Mouse (Mus musculus): ENCODE measurements around the gene Gpm6a.

DNA sequence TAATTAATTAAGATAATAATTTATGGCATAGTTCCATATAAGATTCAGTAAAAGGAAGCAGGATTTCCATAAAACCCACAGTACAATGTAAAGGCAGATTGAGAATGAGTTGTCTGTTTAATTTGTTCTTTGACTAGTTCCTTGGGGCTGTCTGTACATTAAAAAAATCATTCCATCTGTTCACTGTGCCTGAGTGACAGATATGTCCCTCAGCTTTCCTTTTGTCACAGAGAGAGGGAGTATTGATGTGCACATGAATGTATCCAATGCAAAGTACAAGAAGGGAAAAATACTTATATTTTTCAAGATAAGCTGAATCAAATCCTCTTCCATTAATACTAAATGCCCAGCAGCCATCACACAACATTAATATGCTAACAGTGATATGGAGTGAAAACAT lies 147.6 kb downstream of the Gpm6a start:
- no peak for TF ChIP-seq CTCF (IDR thresholded peaks at IDR 0.05)
- TF ChIP-seq EP300 (IDR thresholded peaks at IDR 0.05), result no peak
